Mouse (Mus musculus) forebrain, embryonic 15.5 days (tissue): ENCODE data around the gene Itm2c. TPM values are rescaled to one million over a fixed set of nuclear protein-coding genes. Genes with fewer than 3 reads are reported as not detected.
A peak's percentile ranks its signal among the peaks of the same experiment; 100 is the strongest.

ENCODE experiments used
- ATAC-seq: fragments of 200-750 bp; cut with Nextera tagmentation; replicated peaks from 2 replicates; pipeline ENCODE4 v1.8.0; 2017; ENCODE audit warnings: mild to moderate bottlenecking, moderate TSS enrichment, moderate library complexity
- H3K27ac ChIP-seq: fragments of 300-500 bp; sonication (generic); replicated peaks from 2 replicates; pipeline ENCODE4 v1.5.1; 2015; ENCODE audit warnings: mild to moderate bottlenecking, inconsistent platforms
- H3K27me3 ChIP-seq: fragments of 300-500 bp; sonication (generic); 2 replicates; pipeline ENCODE4 v1.6.1; 2015; ENCODE audit warnings: inconsistent platforms
- H3K36me3 ChIP-seq: fragments of 300-500 bp; sonication (generic); 2 replicates; pipeline ENCODE4 v1.6.1; 2015; ENCODE audit warnings: mild to moderate bottlenecking, inconsistent platforms
- H3K4me1 ChIP-seq: fragments of 300-500 bp; sonication (generic); 2 replicates; pipeline ENCODE4 v1.6.1; 2015; ENCODE audit warnings: inconsistent platforms
- H3K4me2 ChIP-seq: fragments of 300-500 bp; sonication (generic); replicated peaks from 2 replicates; pipeline ENCODE4 v1.6.1; 2015; ENCODE audit warnings: mild to moderate bottlenecking, inconsistent platforms
- H3K4me3 ChIP-seq: fragments of 300-500 bp; sonication (generic); 2 replicates; pipeline ENCODE4 v1.5.1; 2015; ENCODE audit warnings: mild to moderate bottlenecking, inconsistent platforms
- H3K9ac ChIP-seq: fragments of 300-500 bp; sonication (generic); replicated peaks from 2 replicates; pipeline ENCODE4 v1.6.1; 2015; ENCODE audit warnings: mild to moderate bottlenecking, inconsistent platforms
- H3K9me3 ChIP-seq: fragments of 300-500 bp; sonication (generic); 2 replicates; pipeline ENCODE4 v1.6.1; 2016; ENCODE audit warnings: inconsistent platforms
- WGBS: fragments of 180-500 bp; shearing (Covaris S2); methylation state at CpG from one replicate; pipeline ENCODE4 v1.1.7; 2015; ENCODE audit warnings: mixed read lengths; 5-methylcytosine and 5-hydroxymethylcytosine counted together
- polyA plus RNA-seq: library from polyadenylated mRNA; unstranded; fragments of >200 nt; fragmentation: Nextera tagmentation; extraction: Ambion mirVana; gene quantifications from 2 replicates; pipeline ENCODE4 v1.2.1, GENCODE M21; 2015

The Itm2c gene
- polyA plus RNA-seq, 1 experiment from 2014 or later = 160 TPM

DNA sequence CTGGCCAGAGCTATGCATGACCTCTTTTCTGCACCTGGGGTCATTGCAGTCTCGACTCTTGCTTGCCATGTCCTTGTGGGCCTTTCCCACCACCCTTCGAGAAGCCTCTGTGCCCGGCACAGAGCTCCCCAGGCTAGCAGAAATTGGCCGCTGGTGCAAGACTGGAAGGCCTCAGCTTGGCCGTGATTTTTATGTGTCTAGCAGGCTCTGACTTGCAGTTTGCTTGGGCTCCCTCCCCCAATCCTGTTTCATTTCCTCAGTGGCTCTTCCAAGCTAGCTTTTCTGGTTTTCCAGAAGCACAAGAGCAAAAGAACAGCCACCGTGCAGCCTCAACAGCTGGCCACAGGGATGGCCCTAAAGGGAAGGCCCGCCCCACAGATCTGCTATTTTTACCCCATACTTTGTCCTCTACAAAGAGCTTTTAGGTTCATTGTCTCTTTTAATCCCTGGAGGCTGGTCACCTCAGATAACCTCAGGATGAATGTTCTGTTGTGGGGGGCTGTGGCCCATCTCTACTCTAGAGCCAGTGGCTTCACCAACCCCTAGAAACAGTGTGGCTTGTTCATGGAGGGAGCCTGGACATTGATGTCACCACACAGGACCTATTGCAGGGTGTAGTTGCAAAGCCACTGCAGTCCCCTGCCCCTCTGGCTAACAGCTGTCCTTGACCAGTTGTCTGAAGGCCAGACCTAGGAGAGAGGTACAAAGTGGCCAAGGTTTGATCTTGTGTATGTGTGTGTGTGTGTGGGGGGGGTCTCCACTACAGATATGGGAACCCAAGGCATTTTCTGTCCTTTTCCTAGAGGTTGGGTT, 6.6 kb downstream of the Itm2c start:
- peaks cover 70% of the 10 kb centered on the region for H3K4me1 ChIP-seq
- 76% methylated on average over 7 of the region's 7 CpGs for WGBS
- H3K27ac ChIP-seq = peak overlapping the region; percentile 88
- no peak for ATAC-seq
- H3K27me3 ChIP-seq = no peaks in the 10 kb centered on the region
- H3K36me3 ChIP-seq = peaks cover 18% of the 10 kb centered on the region
- no peak overlapping the region for H3K4me3 ChIP-seq
- H3K9me3 ChIP-seq = no peaks in the 10 kb centered on the region
- no peak overlapping the region for H3K4me2 ChIP-seq
- no peak overlapping the region for H3K9ac ChIP-seq

DNA sequence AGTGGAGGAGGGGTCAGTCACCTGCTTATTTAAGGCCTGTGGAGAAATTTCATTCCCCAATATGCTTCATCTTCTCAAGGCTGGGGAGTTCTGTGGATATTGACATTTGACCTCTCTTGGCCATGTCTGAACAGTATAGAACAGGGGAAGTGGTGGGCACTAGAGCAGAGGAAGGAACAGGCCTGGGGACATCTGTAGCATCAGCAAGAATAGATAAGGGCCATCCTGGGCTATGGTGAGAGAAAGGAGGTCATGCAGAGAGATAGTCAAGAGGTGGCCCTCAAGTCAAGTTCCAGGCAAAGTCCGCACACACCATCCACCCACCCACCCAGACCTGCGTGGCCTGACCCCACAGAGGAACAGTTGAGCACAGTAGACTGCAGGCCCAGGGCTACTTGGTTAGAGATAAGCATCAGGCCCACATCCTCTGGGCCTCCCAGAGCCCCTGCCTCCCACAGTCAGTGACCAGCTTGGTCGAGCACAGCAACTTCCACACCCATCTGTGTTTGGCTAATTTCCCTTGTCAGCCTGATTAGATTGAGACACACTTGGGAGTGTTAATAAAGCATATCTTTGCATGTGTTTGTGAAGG, 7.5 kb downstream of the Itm2c start:
- H3K4me3 ChIP-seq = no peak overlapping the region
- peak; percentile 53 for ATAC-seq

GRCm38 (mm10) chr1:85902108-85902561, 8.1 kb downstream of the Itm2c start:
- no peak overlapping the region for H3K4me2 ChIP-seq
- no peaks in the 10 kb centered on the region for H3K27me3 ChIP-seq
- H3K9ac ChIP-seq = no peak overlapping the region
- peaks cover 31% of the 10 kb centered on the region for H3K36me3 ChIP-seq
- H3K4me3 ChIP-seq = no peak overlapping the region
- no peaks in the 10 kb centered on the region for H3K9me3 ChIP-seq
- peaks cover 56% of the 10 kb centered on the region for H3K4me1 ChIP-seq
- peak; percentile 66 for ATAC-seq
- 9% methylated on average over 7 of the region's 7 CpGs for WGBS
- peak overlapping the region; percentile 80 for H3K27ac ChIP-seq

More for the DNA sequence above, 7.5 kb downstream of the Itm2c start:
- H3K4me2 ChIP-seq = no peak overlapping the region
- no peak overlapping the region for H3K9ac ChIP-seq
- no peaks in the 10 kb centered on the region for H3K27me3 ChIP-seq
- peaks cover 61% of the 10 kb centered on the region for H3K4me1 ChIP-seq
- H3K9me3 ChIP-seq = no peaks in the 10 kb centered on the region
- H3K36me3 ChIP-seq = peaks cover 27% of the 10 kb centered on the region
- WGBS = 47% methylated on average over 3 of the region's 3 CpGs
- peak overlapping the region; percentile 80 for H3K27ac ChIP-seq

GRCm38 (mm10) chr1:85906892-85907291, 12.8 kb downstream of the Itm2c start:
- no peak overlapping the region for H3K4me3 ChIP-seq
- H3K9ac ChIP-seq = no peak overlapping the region
- H3K9me3 ChIP-seq = no peaks in the 10 kb centered on the region
- no peak overlapping the region for H3K4me2 ChIP-seq
- peaks cover 43% of the 10 kb centered on the region for H3K36me3 ChIP-seq
- ATAC-seq = no peak
- H3K27me3 ChIP-seq = no peaks in the 10 kb centered on the region
- WGBS = 93% methylated on average over 12 of the region's 12 CpGs
- H3K27ac ChIP-seq = no peak overlapping the region
- H3K4me1 ChIP-seq = peaks cover 9% of the 10 kb centered on the region

- Histone ChIP-seq H3K27me3 (no peaks in the 10 kb centered on the region), H3K4me3 (no peak overlapping the region), H3K27ac (no peak overlapping the region), H3K9ac (no peak overlapping the region), H3K9me3 (no peaks in the 10 kb centered on the region), H3K4me1 (no peaks in the 10 kb centered on the region), H3K36me3 (peaks cover 41% of the 10 kb centered on the region), H3K4me2 (no peak overlapping the region)
- WGBS = 67% methylated on average over 13 of the region's 13 CpGs
- no peak for ATAC-seq
Measured at GRCm38 (mm10) chr1:85908754-85909590, 14.9 kb downstream of the Itm2c start.

DNA sequence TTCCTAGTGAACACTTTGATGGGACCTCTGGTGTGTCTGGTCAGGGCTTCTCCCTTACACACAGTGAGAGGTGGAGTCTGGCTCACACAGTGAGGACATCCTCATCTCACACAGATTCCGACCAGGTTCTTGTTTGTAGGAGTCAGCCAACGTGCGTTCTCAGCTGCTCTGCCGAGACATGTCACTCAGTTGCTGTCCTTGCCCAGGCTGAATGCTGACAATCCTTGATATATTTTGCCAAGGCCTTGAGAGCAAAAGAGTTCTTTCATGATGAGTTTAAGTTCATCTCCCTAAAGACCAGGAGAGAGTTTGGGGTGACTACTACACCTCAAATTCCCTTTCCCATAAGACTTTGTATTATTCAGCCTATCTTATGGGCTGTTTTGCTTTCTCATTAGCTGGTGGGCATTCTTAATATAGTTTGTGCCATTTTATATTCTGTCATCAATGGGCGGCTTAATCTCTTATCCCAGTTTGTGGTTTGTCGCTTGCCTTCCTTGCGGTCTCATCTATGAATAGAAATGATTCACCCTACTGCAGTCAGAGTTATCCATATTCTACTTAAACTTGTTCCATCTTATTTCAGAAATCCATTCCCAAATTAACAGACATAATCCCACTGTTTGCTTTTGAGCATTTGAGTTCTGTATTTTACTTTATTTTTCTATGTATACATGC, 19.1 kb downstream of the Itm2c start:
- H3K36me3 ChIP-seq = peaks cover 2% of the 10 kb centered on the region; the same call in 1 of the 2 replicates
- no peak overlapping the region for H3K4me3 ChIP-seq
- H3K27me3 ChIP-seq = no peaks in the 10 kb centered on the region
- WGBS = 95% methylated on average over 7 of the region's 7 CpGs
- H3K4me2 ChIP-seq = no peak overlapping the region
- no peak for ATAC-seq
- no peak overlapping the region for H3K9ac ChIP-seq
- H3K4me1 ChIP-seq = peaks cover 20% of the 10 kb centered on the region
- H3K9me3 ChIP-seq = no peaks in the 10 kb centered on the region
- H3K27ac ChIP-seq = no peak overlapping the region

DNA sequence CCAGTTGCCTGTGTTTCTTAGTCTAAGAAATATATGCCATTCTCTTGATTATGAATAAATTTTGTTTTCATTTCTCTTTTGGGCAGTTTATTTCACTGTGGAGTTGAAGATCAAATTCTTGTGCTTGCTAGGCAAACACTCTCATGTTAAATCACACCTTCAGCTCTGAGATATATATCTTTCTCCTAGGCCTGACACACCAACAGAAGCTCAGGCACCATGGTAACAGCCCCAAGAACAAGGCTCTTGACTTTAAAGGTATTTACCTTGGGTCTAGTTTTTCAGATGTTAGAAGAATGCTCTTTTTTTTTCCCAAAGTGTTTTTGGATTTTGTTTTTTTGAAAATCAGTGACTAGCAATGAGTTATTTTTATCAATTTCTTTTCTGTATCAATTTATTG, 21.8 kb downstream of the Itm2c start:
- H3K27me3 ChIP-seq = no peaks in the 10 kb centered on the region
- peaks cover 22% of the 10 kb centered on the region for H3K4me1 ChIP-seq
- peak overlapping the region; percentile 92 for H3K27ac ChIP-seq
- H3K9me3 ChIP-seq = no peaks in the 10 kb centered on the region
- no peak overlapping the region for H3K4me3 ChIP-seq
- no peak overlapping the region for H3K4me2 ChIP-seq
- no peak overlapping the region for H3K9ac ChIP-seq
- H3K36me3 ChIP-seq = no peaks in the 10 kb centered on the region
- no peak for ATAC-seq

- 3% methylated on average over 4 of the region's 4 CpGs for WGBS
- peaks cover 22% of the 10 kb centered on the region for H3K4me1 ChIP-seq
- peak overlapping the region; percentile 92 for H3K27ac ChIP-seq
- H3K9me3 ChIP-seq = no peaks in the 10 kb centered on the region
- no peaks in the 10 kb centered on the region for H3K27me3 ChIP-seq
- H3K36me3 ChIP-seq = no peaks in the 10 kb centered on the region
- H3K4me3 ChIP-seq = no peak overlapping the region
- H3K9ac ChIP-seq = no peak overlapping the region
- ATAC-seq = peak; percentile 91
- H3K4me2 ChIP-seq = no peak overlapping the region; the same call in 1 of the 2 replicates
Measured at GRCm38 (mm10) chr1:85916830-85917450, 22.9 kb downstream of the Itm2c start.

DNA sequence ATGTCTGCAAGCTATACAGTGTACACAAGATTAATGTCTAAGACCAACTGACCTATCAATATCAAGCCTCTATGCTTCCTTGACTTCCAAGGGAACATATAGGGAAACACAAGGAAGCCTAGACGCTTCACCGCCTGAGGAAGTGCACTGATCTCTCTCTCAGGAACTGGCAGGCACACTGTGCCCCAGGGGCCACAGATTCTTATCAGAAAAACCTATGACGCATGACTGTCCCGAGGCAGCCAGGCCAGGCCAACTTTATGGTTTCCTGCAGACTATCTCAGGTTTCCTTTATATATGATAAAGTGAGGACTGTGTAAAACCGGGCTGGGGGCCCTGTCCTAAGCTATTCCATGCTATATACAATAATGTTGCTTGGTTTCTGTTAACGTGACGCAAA, 25.5 kb downstream of the Itm2c start:
- ATAC-seq = no peak
- Histone ChIP-seq H3K4me1 (peaks cover 32% of the 10 kb centered on the region), H3K27ac (no peak overlapping the region), H3K36me3 (no peaks in the 10 kb centered on the region), H3K9me3 (no peaks in the 10 kb centered on the region), H3K9ac (no peak overlapping the region), H3K4me3 (no peak overlapping the region), H3K4me2 (no peak overlapping the region), H3K27me3 (no peaks in the 10 kb centered on the region)
- 98% methylated on average over 7 of the region's 7 CpGs for WGBS

GRCm38 (mm10) chr1:85921725-85922124, 27.6 kb downstream of the Itm2c start:
- Histone ChIP-seq H3K4me3 (no peak overlapping the region), H3K4me1 (peaks cover 25% of the 10 kb centered on the region), H3K9me3 (no peaks in the 10 kb centered on the region), H3K9ac (no peak overlapping the region), H3K27ac (peak overlapping the region; percentile 12), H3K4me2 (no peak overlapping the region), H3K27me3 (no peaks in the 10 kb centered on the region), H3K36me3 (no peaks in the 10 kb centered on the region)
- ATAC-seq = no peak
- WGBS = 74% methylated on average over 7 of the region's 7 CpGs

DNA sequence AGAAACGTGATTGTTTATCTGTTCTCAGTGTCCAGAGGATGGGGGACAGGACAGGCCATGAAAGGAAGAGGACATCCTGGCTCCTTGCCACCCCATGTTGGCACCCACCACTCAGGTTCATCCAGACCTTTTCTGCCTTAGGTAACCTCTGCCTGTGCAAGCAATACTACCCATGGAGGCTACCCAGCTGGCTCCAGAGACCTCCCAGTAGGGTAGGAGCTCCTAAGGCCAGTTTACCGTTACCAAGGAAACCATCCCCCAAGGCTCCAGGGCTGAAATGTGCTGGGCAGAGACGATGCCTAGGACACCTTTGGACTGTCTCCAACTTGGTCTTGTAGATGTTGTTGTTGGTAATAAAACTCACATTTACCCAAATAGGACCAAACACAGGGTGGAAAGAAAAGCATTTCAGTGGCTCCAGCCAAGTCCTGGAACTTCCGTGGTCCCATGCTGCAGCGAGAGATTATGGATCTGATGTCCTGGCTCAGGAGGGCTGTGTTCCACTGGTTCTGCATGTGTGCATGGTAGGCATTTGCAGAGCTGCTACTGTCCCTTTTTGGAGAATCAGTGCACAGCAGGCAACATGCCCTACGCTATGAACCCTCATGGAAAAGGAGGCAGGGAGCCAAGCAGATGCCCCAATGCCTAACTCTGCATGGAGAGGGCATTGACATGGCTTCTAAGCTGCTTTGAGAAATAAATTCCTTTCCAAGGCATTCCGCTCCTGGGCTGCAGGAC, 28.2 kb downstream of the Itm2c start:
- WGBS = 49% methylated on average over 7 of the region's 7 CpGs

More for the DNA sequence above, 28.2 kb downstream of the Itm2c start:
- Histone ChIP-seq H3K9me3 (no peaks in the 10 kb centered on the region), H3K9ac (no peak overlapping the region), H3K4me2 (no peak overlapping the region), H3K4me1 (peaks cover 20% of the 10 kb centered on the region), H3K36me3 (no peaks in the 10 kb centered on the region), H3K27ac (peak overlapping the region; percentile 35), H3K27me3 (no peaks in the 10 kb centered on the region), H3K4me3 (no peak overlapping the region)
- ATAC-seq = peak; percentile 51; the same call in 1 of the 2 replicates
